Mouse (Mus musculus) megakaryocyte, embryonic 14.5 days (primary cell): Measurements from ENCODE around the gene Prrt3.

Experiments
- FLI1 ChIP-seq: IDR thresholded peaks from 2 replicates; pipeline ENCODE4 v1.6.1; 2012; ENCODE audit warnings: low read length, inconsistent platforms, mixed read lengths
- GATA1 ChIP-seq: IDR thresholded peaks from 3 replicates; pipeline ENCODE4 v1.6.1; 2012; ENCODE audit warnings: mixed read lengths, low read length, inconsistent platforms, borderline replicate concordance

DNA sequence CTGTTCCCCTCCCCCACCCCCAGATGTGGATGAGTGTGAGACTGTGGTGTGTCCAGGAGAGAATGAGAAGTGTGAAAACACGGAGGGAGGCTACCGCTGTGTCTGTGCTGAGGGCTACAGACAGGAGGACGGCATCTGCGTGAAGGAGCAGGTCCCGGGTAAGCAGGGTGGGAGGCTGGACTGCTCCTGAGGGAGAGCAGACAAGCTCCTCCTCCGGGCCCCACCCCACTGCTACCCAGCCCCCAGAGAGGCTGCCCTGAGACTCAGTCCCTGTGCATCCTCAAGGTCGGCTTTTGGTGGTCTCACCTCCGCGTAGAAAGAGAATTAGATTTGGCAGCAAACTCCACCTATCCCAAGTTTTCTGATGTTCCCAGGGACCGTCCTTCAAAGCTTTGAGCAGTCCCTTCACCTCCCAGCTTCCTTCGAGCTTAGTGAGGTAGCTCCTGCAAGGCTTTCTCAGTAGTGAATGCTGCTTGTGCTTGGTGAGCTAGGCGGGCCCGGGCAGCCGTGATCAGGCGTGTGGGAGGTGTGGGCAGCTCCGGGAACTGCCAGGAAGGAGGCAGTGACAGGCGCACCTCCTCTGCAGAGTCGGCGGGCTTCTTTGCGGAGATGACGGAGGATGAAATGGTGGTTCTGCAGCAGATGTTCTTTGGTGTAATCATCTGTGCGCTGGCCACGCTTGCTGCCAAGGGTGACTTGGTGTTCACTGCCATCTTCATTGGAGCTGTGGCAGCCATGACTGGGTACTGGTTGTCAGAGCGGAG lies 9.4 kb downstream of the Prrt3 start:
- TF ChIP-seq FLI1, result no peak
- TF ChIP-seq GATA1, result no peak
